Mouse (Mus musculus) limb, embryonic 15.5 days (tissue): ENCODE results near the gene Hbq1a. TPM values are rescaled to one million over a fixed set of nuclear protein-coding genes. Genes with fewer than 3 reads are reported as not detected.
"Not testable (repeated sequence)": the region's sequence is repeated elsewhere in the genome, so short reads cannot be mapped to it uniquely, and the experiment has no call there.

Source experiments
- ATAC-seq: fragments of 200-750 bp; cut with Nextera tagmentation; 2 replicates; pipeline ENCODE4 v1.8.0; 2017; ENCODE audit warnings: low read depth, moderate TSS enrichment; ENCODE audit not compliant: insufficient number of reproducible peaks, low FRiP score, low TSS enrichment
- H3K27ac ChIP-seq: fragments of 300-500 bp; sonication (generic); 2 replicates; pipeline ENCODE4 v1.5.1; 2015; ENCODE audit warnings: moderate library complexity, mild to moderate bottlenecking, inconsistent platforms
- H3K27me3 ChIP-seq: fragments of 300-500 bp; sonication (generic); 2 replicates; pipeline ENCODE4 v1.6.1; 2015; ENCODE audit warnings: inconsistent platforms
- H3K36me3 ChIP-seq: fragments of 300-500 bp; sonication (generic); 2 replicates; pipeline ENCODE4 v1.6.1; 2015; ENCODE audit warnings: inconsistent platforms
- H3K4me1 ChIP-seq: fragments of 300-500 bp; sonication (generic); 2 replicates; pipeline ENCODE4 v1.6.1; 2015; ENCODE audit warnings: inconsistent platforms
- H3K4me2 ChIP-seq: fragments of 300-500 bp; sonication (generic); 2 replicates; pipeline ENCODE4 v1.6.1; 2015; ENCODE audit warnings: mild to moderate bottlenecking, inconsistent platforms
- H3K4me3 ChIP-seq: fragments of 300-500 bp; sonication (generic); 2 replicates; pipeline ENCODE4 v1.5.1; 2015; ENCODE audit warnings: mild to moderate bottlenecking, inconsistent platforms
- H3K9ac ChIP-seq: fragments of 300-500 bp; sonication (generic); 2 replicates; pipeline ENCODE4 v1.6.1; 2015; ENCODE audit warnings: inconsistent platforms
- H3K9me3 ChIP-seq: fragments of 300-500 bp; sonication (generic); 2 replicates; pipeline ENCODE4 v1.6.1; 2016; ENCODE audit warnings: inconsistent platforms
- WGBS: fragments of 180-500 bp; shearing (Covaris S2); methylation state at CpG from one replicate; pipeline ENCODE4 v1.1.7; 2015; 5-methylcytosine and 5-hydroxymethylcytosine counted together
- polyA plus RNA-seq: library from polyadenylated mRNA; unstranded; fragments of >200 nt; fragmentation: Nextera tagmentation; extraction: Ambion mirVana; gene quantifications from 2 replicates; pipeline ENCODE4 v1.2.1, GENCODE M21; 2015

Hbq1a gene
- polyA plus RNA-seq, 1 experiment from 2014 or later: 0.78 TPM

DNA sequence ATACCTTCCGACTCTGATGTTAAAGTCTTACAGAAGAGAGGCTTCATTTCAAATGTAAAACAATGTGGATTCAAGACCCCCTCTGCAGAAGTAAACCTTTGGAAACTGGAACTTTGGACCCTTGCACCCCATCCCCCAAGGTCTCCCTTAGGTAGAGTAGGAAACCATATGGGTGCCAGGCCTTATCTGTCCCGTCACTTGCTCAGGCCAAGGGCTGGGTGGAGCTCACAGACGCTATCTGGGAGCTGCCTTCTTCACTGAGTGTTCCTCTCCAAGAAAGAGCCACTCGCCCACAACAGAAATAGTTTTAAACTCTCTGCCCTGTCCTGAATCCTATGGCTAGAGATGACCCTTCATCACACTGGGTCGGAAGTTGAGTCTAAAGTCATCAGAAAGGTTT is 30.9 kb upstream of the Hbq1a start:
- WGBS: 83% methylated on average over 5 of the region's 5 CpGs
- ATAC-seq: no peak

DNA sequence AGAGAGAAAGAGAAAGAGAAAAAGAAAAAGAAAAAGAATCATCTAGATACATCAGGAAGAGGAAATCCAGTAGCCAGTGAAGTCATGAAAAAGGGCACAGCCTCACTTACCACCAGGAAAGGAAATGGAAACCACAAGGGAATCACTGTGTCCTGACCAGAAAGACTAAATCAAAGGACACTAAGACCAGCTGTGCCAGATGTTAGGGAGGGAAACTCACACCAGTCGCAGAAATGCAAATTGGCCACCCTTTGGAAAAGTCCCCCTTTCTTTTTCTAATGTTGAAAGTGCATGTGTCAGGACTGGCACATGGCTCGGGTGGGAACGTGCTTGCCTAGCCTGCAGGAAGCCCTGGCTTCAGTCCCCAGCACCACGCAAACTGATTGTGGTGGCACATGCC is 28.7 kb upstream of the Hbq1a start:
- Histone ChIP-seq H3K27me3 (no peaks in the 10 kb centered on the region), H3K4me2 (no peak overlapping the region), H3K4me1 (peaks cover 9% of the 10 kb centered on the region), H3K36me3 (no peaks in the 10 kb centered on the region), H3K9ac (no peak overlapping the region), H3K27ac (no peak overlapping the region), H3K4me3 (no peak overlapping the region), H3K9me3 (no peaks in the 10 kb centered on the region)
- ATAC-seq: no peak
- 32% methylated on average over 4 of the region's 4 CpGs for WGBS

More for the DNA sequence above, 30.9 kb upstream of the Hbq1a start:
- H3K36me3 ChIP-seq: no peaks in the 10 kb centered on the region
- no peaks in the 10 kb centered on the region for H3K27me3 ChIP-seq
- H3K27ac ChIP-seq: no peak overlapping the region
- no peak overlapping the region for H3K4me3 ChIP-seq
- no peak overlapping the region for H3K9ac ChIP-seq
- peaks cover 15% of the 10 kb centered on the region for H3K4me1 ChIP-seq
- no peaks in the 10 kb centered on the region for H3K9me3 ChIP-seq
- H3K4me2 ChIP-seq: no peak overlapping the region

DNA sequence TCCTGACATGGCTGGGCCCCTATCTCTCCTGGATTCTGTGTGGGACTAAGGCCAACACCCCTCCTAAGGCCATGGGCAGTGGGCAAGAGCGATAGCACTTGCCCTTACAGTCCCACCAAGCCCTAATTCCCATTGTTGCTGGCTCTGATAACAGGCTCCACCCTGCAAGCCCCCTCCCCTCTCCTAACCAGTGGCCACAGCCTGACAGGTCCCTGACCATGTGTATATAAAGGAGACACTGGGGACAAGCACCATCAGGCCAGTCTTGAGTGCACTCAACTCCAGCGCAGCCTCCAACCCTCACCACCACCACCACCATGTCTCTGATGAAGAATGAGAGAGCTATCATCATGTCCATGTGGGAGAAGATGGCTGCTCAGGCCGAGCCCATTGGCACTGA is 23.5 kb upstream of the Hbq1a start, which contains the start of gene Hba-x:
Gene Hba-x (plus strand): TSS at position 54 of the 400 bp plus-strand sequence.
- Histone ChIP-seq H3K27ac (no peak within 1 kb of the TSS), H3K27me3 (peaks cover 21% of the 10 kb centered on the region; the same call in 1 of the 2 replicates), H3K4me2 (no peak within 1 kb of the TSS), H3K9me3 (no peaks in the 10 kb centered on the region), H3K4me3 (no peak within 1 kb of the TSS), H3K4me1 (no peaks in the 10 kb centered on the region), H3K36me3 (no peaks in the 10 kb centered on the region), H3K9ac (no peak within 1 kb of the TSS)
- WGBS: 70% methylated on average over 3 of the region's 3 CpGs
- no peak for ATAC-seq

DNA sequence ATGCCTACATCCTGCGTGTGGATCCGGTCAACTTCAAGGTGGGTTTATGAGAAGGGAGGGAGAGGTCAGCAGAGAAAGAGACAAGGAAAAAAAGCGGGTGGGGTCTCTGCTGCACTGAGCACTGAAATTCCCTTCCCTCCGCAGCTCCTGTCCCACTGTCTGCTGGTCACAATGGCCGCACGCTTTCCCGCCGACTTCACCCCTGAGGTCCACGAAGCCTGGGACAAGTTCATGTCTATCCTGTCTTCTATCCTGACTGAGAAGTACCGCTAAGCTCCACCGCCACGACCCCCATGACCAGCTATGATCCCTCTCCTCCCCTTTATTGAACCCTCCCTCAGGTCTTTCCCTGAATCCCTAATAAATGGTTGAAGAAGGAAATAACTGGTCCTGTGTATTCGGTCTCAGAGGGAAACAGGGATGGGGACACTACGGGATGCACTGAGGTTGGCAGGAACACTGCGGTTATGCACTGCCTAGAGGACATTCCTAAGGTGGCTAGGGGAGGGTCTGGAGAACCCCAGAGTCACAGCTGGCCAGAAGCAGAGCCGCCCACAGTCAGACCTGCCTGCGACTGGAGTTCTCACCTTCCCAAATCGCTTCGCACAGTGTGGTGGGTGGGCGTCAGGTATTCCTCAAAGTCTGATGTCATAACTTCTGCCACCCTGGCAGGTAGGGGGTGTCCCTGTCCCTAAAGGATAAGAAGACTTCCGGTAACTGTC is 22.0 kb upstream of the Hbq1a start:
- Histone ChIP-seq H3K4me3 (no peak overlapping the region), H3K9ac (no peak overlapping the region), H3K27me3 (peaks cover 24% of the 10 kb centered on the region; the same call in 1 of the 2 replicates), H3K4me1 (no peaks in the 10 kb centered on the region), H3K9me3 (no peaks in the 10 kb centered on the region), H3K4me2 (no peak overlapping the region), H3K36me3 (no peaks in the 10 kb centered on the region), H3K27ac (no peak overlapping the region)
- WGBS: 67% methylated on average over 21 of the region's 21 CpGs
- no peak for ATAC-seq

DNA sequence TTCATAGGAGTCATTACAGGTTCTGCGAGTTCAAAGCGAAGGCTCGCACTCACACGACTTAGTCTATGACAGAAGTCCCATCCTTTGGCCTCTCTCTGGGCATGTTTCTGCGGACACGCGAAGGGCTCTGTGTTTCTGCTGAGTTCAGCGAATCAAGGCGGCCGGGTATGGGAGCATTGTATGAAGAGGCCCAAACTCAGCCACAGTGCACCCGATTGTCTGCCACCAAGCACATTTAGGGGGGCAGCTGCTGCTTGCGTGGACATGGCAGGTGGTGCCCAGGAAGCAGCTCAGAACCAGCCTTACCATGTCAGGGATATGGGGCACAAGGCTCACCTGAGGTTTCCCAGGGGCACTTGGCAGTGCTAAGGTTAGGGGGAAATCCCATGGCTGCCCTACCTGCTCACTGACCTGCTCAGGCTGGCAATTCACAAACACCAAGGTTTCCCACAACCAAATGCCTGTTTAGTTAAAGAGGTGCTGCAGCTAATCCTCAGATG is 21.4 kb upstream of the Hbq1a start:
- Histone ChIP-seq H3K27me3 (peaks cover 24% of the 10 kb centered on the region; the same call in 1 of the 2 replicates), H3K27ac (no peak overlapping the region)
- no peak for ATAC-seq

DNA sequence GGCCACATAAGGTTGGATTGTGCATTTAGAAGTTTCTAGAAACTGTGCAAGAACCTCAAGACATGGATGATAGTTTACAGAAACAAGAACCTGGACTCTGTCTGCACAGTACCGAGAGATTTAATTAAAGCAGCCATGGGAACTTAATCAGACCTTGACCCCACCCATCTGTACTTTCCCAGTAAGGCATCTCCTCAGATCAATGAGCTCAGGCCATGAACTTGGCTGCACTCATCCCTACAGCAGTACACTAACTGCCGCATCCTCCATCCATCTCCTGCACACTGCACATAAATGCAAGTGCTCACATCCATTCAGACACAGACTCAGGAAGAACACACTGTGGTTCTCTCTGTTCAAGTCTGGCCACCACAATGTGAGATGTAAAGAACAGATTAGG is 19.2 kb upstream of the Hbq1a start:
- WGBS: 72% methylated on average over 2 of the region's 2 CpGs
- Histone ChIP-seq H3K27me3 (peaks cover 24% of the 10 kb centered on the region; the same call in 1 of the 2 replicates), H3K9me3 (no peaks in the 10 kb centered on the region), H3K36me3 (no peaks in the 10 kb centered on the region), H3K4me2 (no peak overlapping the region), H3K27ac (no peak overlapping the region), H3K4me1 (no peaks in the 10 kb centered on the region), H3K9ac (no peak overlapping the region), H3K4me3 (no peak overlapping the region)
- ATAC-seq: no peak

More for the DNA sequence above, 21.4 kb upstream of the Hbq1a start:
- Histone ChIP-seq H3K36me3 (no peaks in the 10 kb centered on the region), H3K9ac (no peak overlapping the region), H3K9me3 (no peaks in the 10 kb centered on the region), H3K4me2 (no peak overlapping the region), H3K4me3 (no peak overlapping the region), H3K4me1 (no peaks in the 10 kb centered on the region)
- 77% methylated on average over 12 of the region's 12 CpGs for WGBS

DNA sequence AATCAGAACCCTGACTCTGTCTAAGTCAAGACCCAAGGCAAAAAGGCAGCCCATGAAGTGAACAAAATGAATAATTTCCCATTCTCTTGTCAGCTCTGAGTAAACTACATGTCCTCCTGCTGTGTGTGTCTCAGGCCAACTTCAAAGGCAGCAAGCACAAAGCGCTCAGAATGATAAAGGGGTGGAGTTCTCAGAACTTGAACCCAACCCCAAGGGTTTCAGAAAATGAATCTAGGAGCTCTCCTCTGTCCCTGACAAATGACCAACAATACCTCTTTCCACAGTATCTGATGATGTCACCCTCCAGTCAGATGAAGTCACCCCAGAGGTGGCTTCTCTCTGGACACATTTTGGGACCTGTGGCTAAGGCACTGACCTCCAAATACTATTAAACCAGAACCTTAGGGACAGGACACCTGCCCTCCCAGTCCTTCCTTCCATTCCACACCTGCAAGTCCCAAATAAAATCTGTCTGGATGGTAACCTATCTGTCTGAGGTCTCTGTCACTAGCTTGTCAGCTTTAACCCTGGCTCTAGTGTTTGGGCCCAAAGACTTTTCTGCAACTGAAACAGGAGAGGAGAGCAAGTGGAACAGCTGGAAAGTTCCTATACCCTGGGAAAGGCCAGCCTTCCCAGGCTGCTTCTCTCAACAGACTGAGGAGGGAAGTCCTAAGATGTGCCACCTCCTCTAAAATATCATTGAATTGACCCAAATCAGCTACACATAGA is 18.3 kb upstream of the Hbq1a start:
- Histone ChIP-seq H3K9ac (no peak overlapping the region), H3K4me2 (no peak overlapping the region), H3K9me3 (no peaks in the 10 kb centered on the region), H3K27me3 (peaks cover 24% of the 10 kb centered on the region; the same call in 1 of the 2 replicates), H3K36me3 (no peaks in the 10 kb centered on the region), H3K4me1 (no peaks in the 10 kb centered on the region), H3K27ac (no peak overlapping the region), H3K4me3 (no peak overlapping the region)
- 86% methylated on average over 1 of the region's 1 CpGs for WGBS
- ATAC-seq: no peak

DNA sequence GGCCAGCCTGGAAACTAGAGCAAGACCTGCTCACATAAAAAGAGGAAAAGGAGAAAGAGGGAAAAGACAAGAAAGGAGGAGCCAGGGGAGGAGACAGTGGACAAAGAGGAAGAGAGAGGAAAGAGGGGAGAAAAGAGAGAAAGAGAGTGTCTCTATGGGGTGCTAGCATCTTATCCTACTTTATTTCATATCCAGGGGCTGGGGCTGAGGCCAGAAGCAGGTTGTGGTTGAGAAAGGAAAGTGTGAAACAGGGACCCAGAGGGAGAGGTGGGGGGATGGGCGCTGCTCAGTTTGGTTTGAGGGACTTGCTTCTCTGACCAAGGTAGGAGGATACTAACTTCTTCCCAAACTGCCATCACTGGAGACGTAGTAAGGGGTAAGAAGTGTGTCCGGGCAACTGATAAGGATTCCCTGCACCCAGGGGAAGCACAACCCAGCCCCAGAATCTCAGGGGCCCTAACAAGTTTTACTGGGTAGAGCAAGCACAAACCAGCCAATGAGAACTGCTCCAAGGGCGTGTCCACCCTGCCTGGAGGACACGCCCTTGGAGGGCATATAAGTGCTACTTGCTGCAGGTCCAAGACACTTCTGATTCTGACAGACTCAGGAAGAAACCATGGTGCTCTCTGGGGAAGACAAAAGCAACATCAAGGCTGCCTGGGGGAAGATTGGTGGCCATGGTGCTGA is 16.6 kb upstream of the Hbq1a start, which contains the start of gene Hba-a1:
Gene Hba-a1 (plus strand): TSS at position 421 of the 687 bp plus-strand sequence.
- H3K4me2 ChIP-seq, H3K9me3 ChIP-seq, H3K4me1 ChIP-seq, H3K27ac ChIP-seq, H3K4me3 ChIP-seq, H3K9ac ChIP-seq, H3K36me3 ChIP-seq, ATAC-seq: not testable (repeated sequence)
- WGBS: 50% methylated on average over 1 of the region's 5 CpGs
- H3K27me3 ChIP-seq: peaks cover 14% of the 10 kb centered on the region; the same call in 1 of the 2 replicates

DNA sequence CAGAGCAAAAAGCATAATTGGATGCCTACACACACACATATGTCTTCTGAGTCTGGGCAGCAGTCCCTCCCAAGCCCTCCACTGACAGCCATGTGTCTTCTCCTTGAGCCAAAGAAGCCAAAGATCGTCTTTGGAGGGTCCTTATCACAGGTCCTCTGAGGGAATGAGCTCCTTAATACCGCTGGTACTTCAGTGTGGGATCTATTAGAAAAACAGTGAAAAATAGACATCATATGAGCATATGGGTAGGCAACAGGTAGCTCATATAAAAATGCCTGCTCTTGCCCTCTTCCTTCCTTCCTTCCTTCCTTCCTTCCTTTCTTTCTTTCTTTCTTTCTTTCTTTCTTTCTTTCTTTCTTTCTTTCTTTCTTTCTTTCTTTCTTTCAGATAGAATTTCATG is 15.3 kb upstream of the Hbq1a start:
- H3K27ac ChIP-seq, H3K9me3 ChIP-seq, H3K9ac ChIP-seq, ATAC-seq, H3K36me3 ChIP-seq, H3K4me1 ChIP-seq, H3K27me3 ChIP-seq, H3K4me3 ChIP-seq, H3K4me2 ChIP-seq: not testable (repeated sequence)
- WGBS: 49% methylated on average over 2 of the region's 2 CpGs

DNA sequence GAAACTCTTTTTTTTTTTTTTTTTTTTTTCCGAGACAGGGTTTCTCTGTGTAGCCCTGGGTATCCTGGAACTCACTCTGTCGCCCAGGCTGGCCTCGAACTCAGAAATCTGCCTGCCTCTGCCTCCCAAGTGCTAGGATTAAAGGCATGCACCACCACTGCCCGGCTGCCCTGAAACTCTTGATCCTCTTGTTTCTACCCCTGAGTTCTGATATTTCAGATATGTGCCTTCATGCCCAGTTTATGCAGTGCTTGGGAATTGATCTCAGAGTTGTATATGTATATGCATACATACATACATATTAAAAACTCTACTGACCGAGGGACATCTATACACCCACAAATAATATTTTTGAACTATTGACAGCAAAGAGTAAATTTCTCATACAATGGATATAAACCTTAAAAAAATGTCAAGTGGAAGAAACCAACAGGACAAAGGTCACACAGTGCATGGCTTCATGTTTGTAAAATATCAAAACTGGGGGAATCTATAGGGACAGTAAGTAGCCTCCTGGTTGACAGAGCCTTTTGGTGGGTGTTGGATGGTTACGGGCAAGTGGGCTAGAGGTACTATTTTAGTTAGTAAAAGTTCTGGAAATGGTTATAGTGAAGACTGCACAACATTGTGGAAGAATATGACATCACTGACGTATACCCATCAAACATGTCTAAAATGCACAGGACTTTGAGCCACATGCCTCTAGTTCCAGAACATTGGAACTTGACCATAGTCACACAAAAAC is 14.7 kb upstream of the Hbq1a start:
- WGBS: 78% methylated on average over 7 of the region's 7 CpGs
- Histone ChIP-seq H3K27ac (no peak overlapping the region), H3K4me2 (no peak overlapping the region), H3K27me3 (0 out of 2 replicates have a peak, but pooled peaks cover 3% of the 10 kb centered on the region), H3K9ac (no peak overlapping the region), H3K9me3 (no peaks in the 10 kb centered on the region), H3K4me1 (no peaks in the 10 kb centered on the region), H3K36me3 (no peaks in the 10 kb centered on the region), H3K4me3 (no peak overlapping the region)
- ATAC-seq: no peak

DNA sequence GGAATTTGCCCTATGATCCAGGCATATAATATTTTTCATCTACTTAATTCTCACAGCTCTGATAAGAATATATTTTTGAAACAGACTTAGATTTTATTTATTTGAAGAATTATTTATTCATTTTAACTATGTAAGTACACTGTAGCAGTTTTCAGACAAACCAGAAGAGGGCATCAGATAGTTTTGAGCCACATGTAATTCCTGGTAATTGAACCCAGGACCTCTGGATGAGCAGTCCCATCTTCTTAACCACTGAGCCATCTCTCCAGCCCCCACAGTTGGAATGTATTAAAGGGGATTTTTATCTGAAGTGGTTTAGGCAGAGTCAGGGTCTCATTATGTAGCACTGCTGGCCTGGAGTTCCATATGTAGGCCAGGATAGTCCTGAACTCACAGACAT is 14.0 kb upstream of the Hbq1a start:
- H3K9me3 ChIP-seq, H3K4me2 ChIP-seq, H3K4me1 ChIP-seq, H3K36me3 ChIP-seq, H3K27ac ChIP-seq, ATAC-seq, H3K4me3 ChIP-seq, H3K9ac ChIP-seq, H3K27me3 ChIP-seq: not testable (repeated sequence)
